Comparison of ENCODE assay signal across 8 mouse cellular contexts in genomic region chr6:112273501-112274205, GRCm38 (mm10). TPM values are rescaled to one million over a fixed set of nuclear protein-coding genes. Genes with fewer than 3 reads are reported as not detected.
DNase-seq lines count a peak whose midpoint lies in the region; ATAC-seq and TF ChIP-seq lines count a peak whose summit lies in the region.

Gene Lmcd1 (plus strand): TSS chr6:112273758.

- 1% methylated on average over 21 of the region's 21 CpGs for WGBS in forebrain, postnatal 0 days
- WGBS in liver, embryonic 16.5 days (ENCODE audit: insufficient replicate concordance) = 6% methylated on average over 21 of the region's 21 CpGs
- 1% methylated on average over 21 of the region's 21 CpGs for WGBS in neural tube, embryonic 15.5 days

- H3K36me3 ChIP-seq in forebrain, postnatal 0 days (ENCODE audit: insufficient read depth) = no peaks in the 10 kb centered on the region
- no peaks in the 10 kb centered on the region for H3K36me3 ChIP-seq in liver, embryonic 16.5 days (ENCODE audit: control insufficient read depth, insufficient read depth)
- H3K36me3 ChIP-seq in neural tube, embryonic 15.5 days = no peaks in the 10 kb centered on the region

- no peaks in the 10 kb centered on the region for H3K4me1 ChIP-seq in forebrain, postnatal 0 days (ENCODE audit: insufficient read depth)
- peaks cover 4% of the 10 kb centered on the region for H3K4me1 ChIP-seq in liver, embryonic 16.5 days (ENCODE audit: control insufficient read depth, low read depth, low read length)
- H3K4me1 ChIP-seq in neural tube, embryonic 15.5 days = peaks cover 13% of the 10 kb centered on the region

- intact Hi-C loops in heart, postnatal 25 days (cut with DNase I) = loop anchor here (5.0 kb wide), 3 partner anchors 34 to 89 kb away; no protein-coding TSS in a partner anchor

- H3K9ac ChIP-seq in forebrain, postnatal 0 days = no peak within 1 kb of the TSS
- H3K9ac ChIP-seq in liver, embryonic 16.5 days (ENCODE audit: low read depth, low read length) = no peak within 1 kb of the TSS
- H3K9ac ChIP-seq in neural tube, embryonic 15.5 days (replicated peaks) = no peak within 1 kb of the TSS

- TF ChIP-seq CTCF in forebrain, postnatal 0 days (IDR thresholded peaks at IDR 0.05; ENCODE audit: low read depth) = no peak

- H3K27ac ChIP-seq in forebrain, postnatal 0 days (ENCODE audit: low read depth, low read length) = no peak within 1 kb of the TSS
- no peak within 1 kb of the TSS for H3K27ac ChIP-seq in liver, embryonic 16.5 days (ENCODE audit: low read length)
- peak within 1 kb of the TSS; percentile 65 for H3K27ac ChIP-seq in neural tube, embryonic 15.5 days (replicated peaks)

- ATAC-seq in forebrain, postnatal 0 days = peak; percentile 93
- peak; percentile 88 for ATAC-seq in liver, embryonic 16.5 days (ENCODE audit: low read depth)
- peak; percentile 94 for ATAC-seq in neural tube, embryonic 15.5 days (ENCODE audit: low FRiP score)

- H3K27me3 ChIP-seq in forebrain, postnatal 0 days (ENCODE audit: insufficient read depth, low read length) = no peaks in the 10 kb centered on the region
- H3K27me3 ChIP-seq in liver, embryonic 16.5 days (ENCODE audit: control insufficient read depth, insufficient read depth, low read depth, low read length) = 0 out of 2 replicates have a peak, but pooled peaks cover 4% of the 10 kb centered on the region
- H3K27me3 ChIP-seq in neural tube, embryonic 15.5 days (replicated peaks) = no peaks in the 10 kb centered on the region; the same call in 1 of the 2 replicates

- peak; percentile 94 for DNase-seq in Muller cell, postnatal 12 days (ENCODE audit: inconsistent ontology term)
- peak; percentile 18 for DNase-seq in cerebellum, adult 8-10 months
- DNase-seq in forebrain, postnatal 0 days = peak; percentile 79
- DNase-seq in heart, postnatal 25 days (ENCODE audit: low spot score) = peak; percentile 92
- DNase-seq in layer of hippocampus, adult 11-12 months (ENCODE audit: low spot score) = peak; percentile 59
- peak; percentile 78 for DNase-seq in testis, postnatal 14 days (ENCODE audit: low spot score)

- peak within 1 kb of the TSS; percentile 55 for H3K4me2 ChIP-seq in forebrain, postnatal 0 days (ENCODE audit: low read depth)
- 0 out of 2 replicates have a peak within 1 kb of the TSS, but pooled peaks have one; percentile 4 for H3K4me2 ChIP-seq in liver, embryonic 16.5 days (ENCODE audit: low read depth, low read length)
- H3K4me2 ChIP-seq in neural tube, embryonic 15.5 days = peak within 1 kb of the TSS; percentile 64

- H3K4me3 ChIP-seq in forebrain, postnatal 0 days (ENCODE audit: low read depth, low read length) = peak within 1 kb of the TSS; percentile 23
- H3K4me3 ChIP-seq in liver, embryonic 16.5 days (ENCODE audit: low read depth, low read length) = no peak within 1 kb of the TSS; the same call in 1 of the 2 replicates
- H3K4me3 ChIP-seq in neural tube, embryonic 15.5 days (replicated peaks) = peak within 1 kb of the TSS; percentile 31

- H3K9me3 ChIP-seq in forebrain, postnatal 0 days (ENCODE audit: low read length) = no peaks in the 10 kb centered on the region
- H3K9me3 ChIP-seq in liver, embryonic 16.5 days (replicated peaks; ENCODE audit: control insufficient read depth, low read length) = no peaks in the 10 kb centered on the region
- no peaks in the 10 kb centered on the region for H3K9me3 ChIP-seq in neural tube, embryonic 15.5 days (replicated peaks)

RNA-seq across cellular contexts. Expression of gene Lmcd1, which starts in this region (rescaled TPM):
- 6.8 and 6.9 TPM in 2 replicates for total RNA-seq in forebrain, postnatal 0 days (2014; rRNA removed)
- 7.3 and 8.4 TPM in 2 replicates for polyA plus RNA-seq in forebrain, postnatal 0 days (2015; fragmentation: Nextera tagmentation; extraction: Ambion mirVana)
- 10 to 100 TPM; 33.6 to 45.2 TPM for total RNA-seq in heart, postnatal 25 days (2021)
- polyA plus RNA-seq in liver, embryonic 16.5 days (2015; fragmentation: Nextera tagmentation; extraction: Ambion mirVana) = 2.2 and 3.3 TPM in 2 replicates
- 11.2 and 15.1 TPM in 2 replicates for polyA plus RNA-seq in neural tube, embryonic 15.5 days (2015; fragmentation: Nextera tagmentation; extraction: Ambion mirVana)

Comparison
In these comparisons a context has a peak if more than half of its experiments do, and no peak if none do; other contexts are left out.
1. DNase-seq: peak in every context shown above with its lines; median percentile 94 in Muller cell, postnatal 12 days; 92 in heart, postnatal 25 days; 79 in forebrain, postnatal 0 days; 78 in testis, postnatal 14 days; 59 in layer of hippocampus, adult 11-12 months; 18 in cerebellum, adult 8-10 months.
2. H3K4me2 ChIP-seq: peak in every context shown above with its lines; median percentile 64 in neural tube, embryonic 15.5 days; 55 in forebrain, postnatal 0 days; 4 in liver, embryonic 16.5 days.